Comparison of ENCODE assay signal across 8 mouse cellular contexts in the genomic region with DNA sequence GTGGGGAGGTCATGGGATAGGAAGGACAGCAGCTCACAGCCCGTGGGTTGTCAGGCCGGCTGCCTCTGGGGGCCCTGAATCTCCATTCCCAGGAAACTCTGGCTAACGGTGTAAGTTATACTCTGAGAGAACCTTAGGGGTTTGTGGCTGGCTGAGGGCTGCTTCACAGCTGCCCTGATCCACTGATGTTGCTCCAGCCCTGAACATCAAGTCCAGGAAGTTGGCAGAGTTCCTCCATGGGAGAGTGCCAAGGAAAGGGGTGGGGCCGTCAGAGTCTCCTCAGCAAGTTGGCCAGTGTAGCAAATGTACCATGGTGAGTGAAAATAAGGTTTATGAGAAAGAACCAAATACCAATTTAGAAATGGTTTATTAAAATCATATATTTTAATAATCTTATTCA. TPM values are rescaled to one million over a fixed set of nuclear protein-coding genes. Genes with fewer than 3 reads are reported as not detected.
DNase-seq lines count a peak whose midpoint lies in the region; ATAC-seq lines count a peak whose summit lies in the region.

No protein-coding gene starts in this region.

- ATAC-seq in granulocyte monocyte progenitor cell, adult 5-6 weeks (replicated peaks; ENCODE audit: poor library complexity, severe bottlenecking): no peak

- peak; percentile 43 for DNase-seq in right cerebral cortex, adult 18-20 months
- no peak for DNase-seq in right cerebral cortex, postnatal 36 days (ENCODE audit: low spot score in 2 of 2)
- DNase-seq in gastrocnemius, postnatal 14 days: peak; percentile 90
- DNase-seq in kidney, postnatal 25 days: peak; percentile 92 to 94
- DNase-seq in ovary, postnatal 10 days (ENCODE audit: low spot score): peak; percentile 81
- no peak for DNase-seq in thymus, adult 18-20 months
- DNase-seq in left cerebral cortex, adult 9 months (ENCODE audit: low spot score in 2 of 2): no peak

- intact Hi-C loops in gastrocnemius, postnatal 14 days (cut with DNase I; ENCODE audit: low total_unique reads): no loop called here

RNA-seq across cellular contexts. Expression of a gene that starts 18.1 kb away (rescaled TPM):
- total RNA-seq in gastrocnemius, postnatal 14 days (2021): not detected
- total RNA-seq in granulocyte monocyte progenitor cell, adult 5-6 weeks (2014; fragmentation: Nextera tagmentation): not detected in 2 replicates
- total RNA-seq in granulocyte monocyte progenitor cell, adult 5-6 weeks (2017): not detected in 2 replicates

RNA-seq across cellular contexts. Expression of a gene that starts 47.0 kb away (rescaled TPM):
- total RNA-seq in gastrocnemius, postnatal 14 days (2021): under 1 TPM; 0.24 to 0.37 TPM
- total RNA-seq in granulocyte monocyte progenitor cell, adult 5-6 weeks (2014; fragmentation: Nextera tagmentation): not detected in 2 replicates
- 0.93 and 1.8 TPM in 2 replicates for total RNA-seq in granulocyte monocyte progenitor cell, adult 5-6 weeks (2017)

Comparison
In these comparisons a context has a peak if more than half of its experiments do, and no peak if none do; other contexts are left out.
1. DNase-seq: peak in right cerebral cortex, adult 18-20 months (single experiment), gastrocnemius, postnatal 14 days (single experiment), kidney, postnatal 25 days (2 of 2) and ovary, postnatal 10 days (single experiment); none in right cerebral cortex, postnatal 36 days (0 of 2), thymus, adult 18-20 months (0 of 2) and left cerebral cortex, adult 9 months (0 of 2).